Mouse (Mus musculus): ENCODE measurements around the gene Pgr. TPM values are rescaled to one million over a fixed set of nuclear protein-coding genes. Genes with fewer than 3 reads are reported as not detected.

Pgr gene
- 25.9 and 71.5 TPM in 2 replicates for polyA plus RNA-seq (2012; rRNA removed)

GRCm38 (mm10) chr9:8899616-8900202, at the start of gene Pgr:
Pgr (plus strand) TSS chr9:8899833.

GRCm38 (mm10) chr9:8971491-8971890, 71.9 kb downstream of the Pgr start, which contains the start of gene Gm16485:
Gm16485 (plus strand) TSS chr9:8971791.

Other genes with a start within 250 kb of the Pgr start
- gene Gm16485, start 72.0 kb downstream of the Pgr start, polyA plus RNA-seq (2012; rRNA removed) = 1.5 and 1.9 TPM in 2 replicates